Mouse (Mus musculus) midbrain, embryonic 12.5 days (tissue): ENCODE data around the gene Oasl1. TPM values are rescaled to one million over a fixed set of nuclear protein-coding genes. Genes with fewer than 3 reads are reported as not detected.

Experiments
- ATAC-seq: fragments of 200-750 bp; cut with Nextera tagmentation; 2 replicates; pipeline ENCODE4 v1.8.0; 2017; ENCODE audit warnings: low read depth, moderate TSS enrichment, moderate library complexity; ENCODE audit not compliant: low FRiP score
- H3K27ac ChIP-seq: fragments of 300-500 bp; sonication (generic); replicated peaks from 2 replicates; pipeline ENCODE4 v1.5.1; 2016; ENCODE audit warnings: mild to moderate bottlenecking
- H3K27me3 ChIP-seq: fragments of 300-500 bp; sonication (generic); 2 replicates; pipeline ENCODE4 v1.6.1; 2016; ENCODE audit warnings: mild to moderate bottlenecking
- H3K36me3 ChIP-seq: fragments of 300-500 bp; sonication (generic); 2 replicates; pipeline ENCODE4 v1.6.1; 2016
- H3K4me1 ChIP-seq: fragments of 300-500 bp; sonication (generic); 2 replicates; pipeline ENCODE4 v1.6.1; 2016
- H3K4me2 ChIP-seq: fragments of 300-500 bp; sonication (generic); replicated peaks from 2 replicates; pipeline ENCODE4 v1.6.1; 2016; ENCODE audit warnings: mild to moderate bottlenecking, moderate library complexity
- H3K4me3 ChIP-seq: fragments of 300-500 bp; sonication (generic); 2 replicates; pipeline ENCODE4 v1.5.1; 2016; ENCODE audit warnings: mild to moderate bottlenecking
- H3K9ac ChIP-seq: fragments of 300-500 bp; sonication (generic); replicated peaks from 2 replicates; pipeline ENCODE4 v1.6.1; 2016; ENCODE audit warnings: mild to moderate bottlenecking, moderate library complexity
- H3K9me3 ChIP-seq: fragments of 300-500 bp; sonication (generic); 2 replicates; pipeline ENCODE4 v1.6.1; 2016; ENCODE audit warnings: mild to moderate bottlenecking
- WGBS: fragments of 180-500 bp; shearing (Covaris S2); methylation state at CpG from one replicate; pipeline ENCODE4 v1.1.7; 2016; 5-methylcytosine and 5-hydroxymethylcytosine counted together
- polyA plus RNA-seq: library from polyadenylated mRNA; unstranded; fragments of >200 nt; fragmentation: Nextera tagmentation; extraction: Ambion mirVana; gene quantifications from 2 replicates; pipeline ENCODE4 v1.2.1, GENCODE M21; 2016

Gene Oasl1
- polyA plus RNA-seq, 1 experiment from 2014 or later = 0.19 TPM

DNA sequence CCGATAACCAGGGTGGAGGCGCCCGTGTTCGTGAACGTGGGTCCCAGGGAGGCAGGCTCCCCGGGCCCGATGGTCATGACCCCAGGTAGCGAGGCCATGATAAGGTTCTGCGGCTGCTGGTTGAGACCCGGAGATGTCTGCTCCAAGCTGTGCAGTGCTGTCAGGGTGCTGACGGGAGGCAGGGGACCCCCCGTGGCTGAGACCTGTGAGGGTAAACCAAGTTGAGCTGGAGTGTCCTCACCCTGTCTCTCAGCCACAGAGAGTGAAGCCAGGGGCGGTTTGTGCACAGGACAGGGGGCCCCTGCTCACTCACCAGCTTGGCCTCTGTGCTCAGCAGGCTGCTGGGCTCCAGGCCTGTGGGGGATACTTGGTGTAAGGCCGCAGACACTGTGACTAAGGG lies 30.3 kb downstream of the Oasl1 start:
- no peak for ATAC-seq
- H3K9me3 ChIP-seq = no peaks in the 10 kb centered on the region
- 92% methylated on average over 14 of the region's 14 CpGs for WGBS
- no peaks in the 10 kb centered on the region for H3K27me3 ChIP-seq
- no peak overlapping the region for H3K4me2 ChIP-seq
- H3K9ac ChIP-seq = no peak overlapping the region
- H3K4me1 ChIP-seq = 0 out of 2 replicates have a peak, but pooled peaks cover 3% of the 10 kb centered on the region
- peaks cover 16% of the 10 kb centered on the region for H3K36me3 ChIP-seq
- H3K27ac ChIP-seq = no peak overlapping the region
- H3K4me3 ChIP-seq = no peak overlapping the region

DNA sequence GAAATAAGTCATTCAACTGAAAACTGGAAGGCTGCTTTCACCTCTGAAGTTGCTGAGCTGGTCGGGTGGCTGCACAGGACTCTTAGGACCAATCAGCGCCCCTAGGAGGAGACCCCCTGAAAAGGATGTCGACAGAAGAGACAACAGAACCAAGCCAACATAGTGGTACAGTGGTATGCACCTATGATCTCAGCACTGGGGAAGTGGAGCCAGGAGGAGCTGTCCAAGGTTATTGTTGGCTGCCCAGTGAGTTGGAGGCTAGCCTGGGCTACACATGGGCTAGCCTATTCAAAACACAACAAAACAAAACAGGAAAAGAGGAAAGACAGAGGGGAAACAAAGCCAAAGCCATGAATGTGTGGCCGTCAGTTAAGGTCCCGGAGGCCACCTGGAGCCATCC lies 35.0 kb downstream of the Oasl1 start:
- Histone ChIP-seq H3K9ac (no peak overlapping the region), H3K27ac (no peak overlapping the region), H3K27me3 (no peaks in the 10 kb centered on the region), H3K4me3 (no peak overlapping the region), H3K4me2 (no peak overlapping the region), H3K4me1 (no peaks in the 10 kb centered on the region), H3K9me3 (no peaks in the 10 kb centered on the region), H3K36me3 (no peaks in the 10 kb centered on the region)
- no peak for ATAC-seq
- WGBS = 85% methylated on average over 5 of the region's 5 CpGs

DNA sequence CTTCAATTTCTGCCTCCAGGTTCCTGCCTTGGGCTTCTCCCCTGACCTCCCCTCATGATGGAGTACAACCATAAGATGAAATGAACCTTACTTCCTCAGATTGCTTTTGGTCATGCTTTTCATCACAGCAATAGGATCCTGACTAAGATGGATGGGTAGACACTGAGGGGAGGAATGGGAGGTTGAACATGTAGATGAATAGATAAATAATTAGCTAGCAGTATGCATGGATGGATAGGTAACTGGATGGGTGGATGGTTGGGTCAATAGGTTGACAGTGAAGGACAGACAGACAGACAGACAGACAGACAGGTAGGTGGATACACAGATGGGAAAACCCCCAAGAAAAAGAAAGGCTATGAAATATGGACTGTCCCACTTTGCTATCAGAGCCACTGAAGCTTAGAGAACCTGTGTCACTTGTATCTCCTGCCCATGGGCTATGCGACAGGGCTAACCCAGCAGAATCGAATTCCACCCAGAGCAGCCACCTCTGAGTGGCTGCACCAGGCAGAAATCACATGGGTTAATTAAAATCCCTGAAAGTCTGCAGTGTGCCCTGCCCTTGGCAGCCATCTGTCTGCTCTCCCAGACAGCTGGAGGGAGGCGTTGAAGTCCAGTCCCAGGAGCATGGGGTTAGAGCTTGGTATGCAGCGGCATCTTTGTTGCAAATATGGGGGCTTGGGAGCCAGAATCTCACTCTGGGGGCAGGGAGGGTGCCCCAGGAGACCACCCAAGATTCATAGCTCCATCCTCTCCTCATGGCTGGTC lies 38.7 kb downstream of the Oasl1 start:
- Histone ChIP-seq H3K36me3 (no peaks in the 10 kb centered on the region), H3K9me3 (no peaks in the 10 kb centered on the region), H3K4me1 (no peaks in the 10 kb centered on the region), H3K9ac (no peak overlapping the region), H3K27ac (no peak overlapping the region), H3K4me3 (no peak overlapping the region), H3K4me2 (no peak overlapping the region), H3K27me3 (peaks cover 7% of the 10 kb centered on the region)
- 54% methylated on average over 4 of the region's 4 CpGs for WGBS
- no peak for ATAC-seq

DNA sequence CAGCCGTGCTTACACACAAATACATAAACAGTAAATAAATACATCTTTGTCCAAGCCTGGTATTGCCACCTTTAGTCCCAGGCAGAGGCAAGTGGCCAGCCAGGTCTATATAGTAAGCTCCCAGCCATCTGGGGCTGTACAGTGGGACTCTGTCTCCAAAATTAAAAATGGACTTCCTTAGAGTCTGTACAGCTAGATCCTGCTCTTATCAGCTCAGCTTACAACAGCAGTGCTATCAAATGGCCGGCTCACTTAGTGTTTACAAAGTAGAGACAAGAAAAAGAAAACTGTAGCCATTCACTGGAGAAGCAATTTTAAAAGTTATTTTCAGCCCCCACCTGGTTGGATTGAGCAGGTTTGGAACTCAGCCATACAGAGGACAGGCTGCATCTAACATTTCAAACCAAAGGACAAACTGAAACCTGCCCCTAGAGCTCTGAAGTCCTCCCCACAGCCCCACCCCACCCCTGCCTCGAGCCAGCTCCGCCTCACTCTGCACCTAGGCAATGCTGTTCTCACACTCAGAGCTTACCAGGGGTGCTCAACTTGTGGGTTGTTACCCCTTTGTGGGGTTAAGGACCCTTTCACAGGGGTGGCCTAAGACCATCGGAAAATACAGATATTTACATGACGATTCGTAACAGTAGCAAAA lies 41.4 kb downstream of the Oasl1 start:
- H3K9ac ChIP-seq = no peak overlapping the region
- peaks cover 5% of the 10 kb centered on the region for H3K4me1 ChIP-seq
- H3K27ac ChIP-seq = no peak overlapping the region
- peaks cover 24% of the 10 kb centered on the region for H3K27me3 ChIP-seq
- no peak overlapping the region for H3K4me3 ChIP-seq
- H3K4me2 ChIP-seq = no peak overlapping the region
- ATAC-seq = no peak
- no peaks in the 10 kb centered on the region for H3K9me3 ChIP-seq
- H3K36me3 ChIP-seq = no peaks in the 10 kb centered on the region
- 78% methylated on average over 7 of the region's 7 CpGs for WGBS

DNA sequence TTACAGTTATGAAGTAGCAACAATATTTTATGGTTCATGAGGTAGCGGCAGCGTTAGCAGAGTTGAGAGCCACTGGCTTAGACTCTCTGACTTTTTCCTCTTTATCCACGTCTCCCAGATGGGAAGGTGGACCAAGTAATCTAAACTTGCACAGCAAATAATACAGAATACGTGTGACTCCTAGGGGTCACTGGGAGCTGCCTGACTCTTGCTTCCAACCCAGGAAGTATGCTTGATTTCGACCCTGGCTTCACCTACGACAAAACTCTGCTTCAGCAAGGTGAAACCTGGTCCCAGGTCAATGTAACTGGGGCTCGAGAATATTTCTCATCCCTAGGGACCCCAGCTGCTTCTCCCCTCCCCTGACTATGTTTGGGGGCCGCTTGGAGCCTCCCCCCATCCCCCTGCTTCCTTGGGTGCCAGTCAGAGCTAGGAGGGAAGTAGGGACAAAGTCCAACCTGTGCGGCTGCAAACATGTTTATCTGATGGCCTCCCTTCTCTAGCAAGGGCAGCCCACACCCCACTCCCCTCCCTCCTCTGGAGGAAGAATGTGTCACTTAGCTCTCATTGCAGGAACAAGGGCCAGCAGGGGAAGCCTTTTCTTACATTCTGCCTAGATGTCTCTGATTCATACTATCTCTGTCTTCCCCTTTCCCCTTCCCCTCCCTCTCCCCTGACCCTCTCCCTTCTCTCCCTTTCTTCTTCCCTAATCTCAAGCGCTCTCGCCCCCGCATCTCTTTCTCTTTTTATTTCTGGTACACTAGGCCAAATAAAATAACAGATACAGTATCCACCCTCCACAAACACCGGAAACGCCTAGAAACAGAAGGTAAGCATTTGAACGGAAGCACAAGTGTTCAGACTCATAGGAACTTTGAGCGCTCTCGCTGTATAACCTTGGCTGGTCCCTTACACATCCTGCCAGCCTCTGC lies 42.2 kb downstream of the Oasl1 start:
- no peak overlapping the region for H3K4me3 ChIP-seq
- no peak overlapping the region for H3K27ac ChIP-seq
- no peaks in the 10 kb centered on the region for H3K36me3 ChIP-seq
- peaks cover 5% of the 10 kb centered on the region for H3K4me1 ChIP-seq
- peaks cover 31% of the 10 kb centered on the region for H3K27me3 ChIP-seq
- no peak overlapping the region for H3K9ac ChIP-seq
- H3K9me3 ChIP-seq = no peaks in the 10 kb centered on the region
- 68% methylated on average over 17 of the region's 17 CpGs for WGBS
- ATAC-seq = no peak
- no peak overlapping the region for H3K4me2 ChIP-seq

DNA sequence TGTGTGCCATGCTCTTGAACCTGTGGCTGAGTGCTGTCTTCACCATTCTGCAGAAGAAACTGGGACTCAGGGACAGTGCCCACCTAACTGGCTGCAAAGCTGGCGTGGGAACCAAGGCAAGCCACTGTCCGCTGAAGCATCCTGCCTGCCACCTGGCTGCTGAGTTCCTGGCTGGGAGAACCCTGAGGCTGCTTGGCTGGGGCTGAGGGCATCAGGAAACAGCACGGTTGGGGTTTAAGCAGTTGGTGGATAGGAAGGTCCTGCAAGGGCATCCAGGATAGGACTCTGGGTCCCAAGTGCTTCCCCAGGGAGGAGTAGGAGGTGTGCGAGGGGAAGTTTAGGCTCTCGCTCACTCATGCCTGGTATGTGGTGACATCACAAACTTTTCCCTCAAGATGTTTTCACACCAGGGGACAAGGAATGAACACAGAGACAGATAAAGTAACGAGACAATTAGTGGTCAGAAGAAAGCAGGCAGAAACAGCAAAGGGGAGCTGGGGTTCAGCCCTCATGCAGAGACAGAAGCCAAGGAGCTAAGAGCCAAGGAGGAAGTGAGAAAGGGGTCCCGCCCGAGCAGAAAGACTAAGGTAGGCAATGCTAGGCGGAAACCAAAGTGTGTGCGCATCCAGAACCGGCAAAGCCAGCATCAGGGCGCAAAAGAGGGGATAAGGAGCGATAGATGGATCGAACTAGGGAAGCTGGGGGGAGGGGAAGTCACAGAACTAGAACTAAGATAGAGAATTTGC lies 44.7 kb downstream of the Oasl1 start:
- 49% methylated on average over 14 of the region's 14 CpGs for WGBS
- Histone ChIP-seq H3K9ac (no peak overlapping the region), H3K4me3 (no peak overlapping the region), H3K27ac (no peak overlapping the region), H3K9me3 (no peaks in the 10 kb centered on the region), H3K4me1 (peaks cover 5% of the 10 kb centered on the region), H3K4me2 (no peak overlapping the region), H3K36me3 (no peaks in the 10 kb centered on the region), H3K27me3 (peaks cover 31% of the 10 kb centered on the region)
- ATAC-seq = no peak

DNA sequence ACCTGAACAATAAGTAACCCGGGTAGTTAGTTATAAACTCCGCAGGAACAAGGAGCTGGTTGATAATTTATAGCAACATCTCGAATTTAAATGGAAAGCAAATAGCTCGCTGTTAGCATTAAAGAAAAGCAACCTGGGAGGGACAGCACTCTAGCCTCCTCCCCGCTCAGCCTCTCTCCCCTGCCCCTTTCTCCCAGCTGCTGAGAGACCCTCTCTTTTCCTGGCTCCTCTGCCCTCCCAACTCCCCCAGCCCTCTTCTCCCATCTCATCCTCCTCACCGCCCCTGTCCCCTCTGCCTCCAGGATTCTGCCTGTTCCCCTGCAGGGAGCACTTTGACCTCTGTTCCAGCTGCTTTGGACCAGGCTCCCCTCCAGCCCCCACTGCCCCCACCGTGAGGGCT lies 45.6 kb downstream of the Oasl1 start:
- WGBS = 26% methylated on average over 7 of the region's 7 CpGs
- no peak overlapping the region for H3K4me2 ChIP-seq
- H3K36me3 ChIP-seq = no peaks in the 10 kb centered on the region
- no peak overlapping the region for H3K4me3 ChIP-seq
- H3K4me1 ChIP-seq = peaks cover 5% of the 10 kb centered on the region
- no peaks in the 10 kb centered on the region for H3K9me3 ChIP-seq
- peaks cover 31% of the 10 kb centered on the region for H3K27me3 ChIP-seq
- H3K27ac ChIP-seq = no peak overlapping the region
- ATAC-seq = no peak
- H3K9ac ChIP-seq = no peak overlapping the region

DNA sequence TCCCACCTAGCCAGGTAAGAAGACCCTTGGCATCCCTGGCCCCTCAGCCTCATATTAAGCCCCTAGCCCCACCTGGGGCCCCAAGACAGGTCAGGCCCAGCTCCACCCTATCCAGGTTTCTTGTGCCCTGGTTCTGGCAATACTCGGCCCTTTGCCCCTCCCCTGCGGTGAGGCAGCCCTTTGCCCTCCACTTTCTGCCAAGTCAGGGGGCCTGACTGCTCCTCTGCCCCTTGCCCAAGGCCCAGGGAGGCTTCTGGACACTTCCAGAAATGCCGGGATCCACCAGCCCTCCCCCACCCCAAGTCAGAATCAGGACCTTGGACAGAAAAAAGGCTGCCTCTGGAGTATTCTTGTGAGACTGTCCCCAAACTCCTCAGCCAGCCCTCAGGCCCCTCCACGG lies 46.0 kb downstream of the Oasl1 start:
- Histone ChIP-seq H3K4me3 (no peak overlapping the region), H3K36me3 (no peaks in the 10 kb centered on the region), H3K4me1 (peaks cover 5% of the 10 kb centered on the region), H3K27ac (no peak overlapping the region), H3K9me3 (no peaks in the 10 kb centered on the region), H3K27me3 (peaks cover 31% of the 10 kb centered on the region), H3K4me2 (no peak overlapping the region), H3K9ac (no peak overlapping the region)
- 26% methylated on average over 4 of the region's 4 CpGs for WGBS
- ATAC-seq = no peak

DNA sequence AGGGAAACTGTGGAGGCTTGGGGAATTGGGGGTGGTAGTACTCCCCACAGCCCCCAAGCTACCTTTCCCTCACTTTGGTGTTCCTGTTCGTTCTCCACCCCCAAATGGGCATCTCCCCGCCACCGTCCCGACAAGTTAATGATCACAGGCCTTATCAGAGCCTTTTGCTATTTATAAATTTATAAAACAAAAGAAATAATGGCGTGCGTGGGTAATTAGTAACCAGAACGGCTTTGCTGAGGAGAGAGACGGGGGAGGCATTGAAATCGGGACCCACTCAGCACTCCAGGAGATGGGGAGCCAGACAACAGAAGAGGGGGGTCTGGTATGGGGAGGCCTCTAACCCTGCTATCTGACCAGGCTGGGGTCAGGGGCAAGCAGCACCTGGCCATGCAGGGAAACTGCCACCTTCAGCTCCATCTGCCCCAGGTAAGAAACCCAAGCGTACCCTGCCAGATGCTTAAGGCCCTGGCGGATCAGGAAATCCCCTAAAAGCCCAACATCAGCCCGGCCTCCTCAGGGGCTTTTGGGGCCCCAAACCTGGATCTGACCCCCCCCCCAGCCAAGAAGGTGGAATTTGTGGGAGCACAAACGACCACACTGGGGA lies 46.7 kb downstream of the Oasl1 start:
- Histone ChIP-seq H3K9me3 (no peaks in the 10 kb centered on the region), H3K9ac (no peak overlapping the region), H3K4me3 (no peak overlapping the region), H3K27ac (no peak overlapping the region), H3K4me2 (no peak overlapping the region), H3K27me3 (peaks cover 31% of the 10 kb centered on the region), H3K4me1 (peaks cover 5% of the 10 kb centered on the region), H3K36me3 (no peaks in the 10 kb centered on the region)
- ATAC-seq = no peak
- 65% methylated on average over 13 of the region's 13 CpGs for WGBS

DNA sequence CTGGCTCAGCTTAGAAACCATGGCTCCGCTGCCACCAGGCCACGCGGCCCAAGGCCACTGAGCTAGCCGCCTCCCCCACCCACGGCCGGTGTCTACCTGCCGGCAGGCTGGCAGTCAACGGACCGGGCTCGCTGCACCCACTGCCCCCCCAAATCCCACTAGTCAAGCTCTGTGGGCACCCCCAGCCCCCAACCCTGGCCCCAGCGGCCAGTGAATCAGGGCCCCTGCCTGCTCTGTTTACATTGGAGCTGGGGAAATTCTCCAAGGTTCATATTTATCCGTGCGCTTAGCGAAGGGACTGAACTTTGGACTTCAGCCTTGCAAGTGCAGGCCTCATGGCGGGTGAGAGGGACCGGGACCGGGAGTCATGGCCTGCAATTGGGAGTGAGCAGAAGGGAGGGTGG lies 47.8 kb downstream of the Oasl1 start, which contains the start of gene Hnf1a:
TSS of gene Hnf1a (minus strand) at position 271 of the 404 bp plus-strand sequence.
- Histone ChIP-seq H3K4me3 (no peak within 1 kb of the TSS), H3K9ac (no peak within 1 kb of the TSS), H3K36me3 (no peaks in the 10 kb centered on the region), H3K4me2 (no peak within 1 kb of the TSS), H3K27ac (no peak within 1 kb of the TSS), H3K4me1 (peaks cover 5% of the 10 kb centered on the region), H3K9me3 (no peaks in the 10 kb centered on the region), H3K27me3 (peaks cover 26% of the 10 kb centered on the region)
- ATAC-seq = no peak
- 79% methylated on average over 17 of the region's 17 CpGs for WGBS

DNA sequence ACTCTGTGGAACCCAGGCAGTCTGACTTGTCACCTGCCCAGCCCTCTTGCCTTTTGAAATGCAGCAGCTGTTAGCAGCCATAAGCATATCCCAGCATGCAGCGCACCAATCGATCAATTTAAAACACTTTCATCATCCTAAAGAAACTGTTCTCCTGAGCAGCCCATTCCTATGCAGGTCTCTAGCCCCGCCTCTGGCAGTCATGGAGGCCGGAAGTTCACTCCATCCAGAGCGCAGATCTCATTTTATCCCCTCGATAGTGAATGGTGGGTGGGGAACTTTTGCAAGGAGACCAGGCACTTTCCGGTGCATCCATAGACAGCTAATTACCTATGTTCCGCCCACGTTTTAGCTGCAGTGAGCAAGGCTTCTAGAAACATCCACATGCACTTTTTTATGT lies 49.2 kb downstream of the Oasl1 start:
- no peak overlapping the region for H3K9ac ChIP-seq
- H3K4me1 ChIP-seq = peaks cover 5% of the 10 kb centered on the region
- no peaks in the 10 kb centered on the region for H3K9me3 ChIP-seq
- 84% methylated on average over 9 of the region's 9 CpGs for WGBS
- H3K27ac ChIP-seq = no peak overlapping the region
- no peak overlapping the region for H3K4me3 ChIP-seq
- H3K27me3 ChIP-seq = peaks cover 23% of the 10 kb centered on the region
- H3K4me2 ChIP-seq = no peak overlapping the region
- H3K36me3 ChIP-seq = no peaks in the 10 kb centered on the region
- no peak for ATAC-seq
